Mouse (Mus musculus) bone marrow macrophage, adult 2 months (primary cell): ENCODE measurements at regions not wholly inside any gene's neighbourhood (a gene's known extent, or its start where the extent isn't known, plus 50 kb on each side); places are given as distances from the start of the nearest gene placed in this dataset.
"Not testable (repeated sequence)": the region's sequence is repeated elsewhere in the genome, so short reads cannot be mapped to it uniquely, and the experiment has no call there.

Source experiments
- CTCF ChIP-seq: IDR thresholded peaks from 2 replicates; pipeline ENCODE4 v1.5.1; 2012; ENCODE audit warnings: low read depth, mild to moderate bottlenecking, low read length, moderate library complexity
- POLR2A ChIP-seq: IDR thresholded peaks from 2 replicates; pipeline ENCODE4 v1.6.1; 2012; ENCODE audit warnings: mild to moderate bottlenecking, low read depth, low read length, borderline replicate concordance

GRCm38 (mm10) chr5:148678285-148678937 is 125.8 kb upstream of the Ubl3 start:
- TF ChIP-seq CTCF, POLR2A: not testable (repeated sequence)
